Mouse (Mus musculus) E14TG2a.4 (cell line): ENCODE measurements around the gene Mmel1.

Experiments used
- H3K27me3 ChIP-seq: 2 replicates; pipeline ENCODE4 v1.6.1; 2014; ENCODE audit warnings: low read length, control low read depth; ENCODE audit not compliant: insufficient read depth
- H3K36me3 ChIP-seq: 2 replicates; pipeline ENCODE4 v1.6.1; 2014; ENCODE audit warnings: low read length, control low read depth; ENCODE audit not compliant: insufficient read depth
- H3K4me1 ChIP-seq: replicated peaks from 2 replicates; pipeline ENCODE4 v1.6.1; 2014; ENCODE audit warnings: low read depth, low read length, control low read depth
- H3K4me3 ChIP-seq: replicated peaks from 2 replicates; pipeline ENCODE4 v1.5.1; 2014; ENCODE audit warnings: mild to moderate bottlenecking, low read length
- H3K9me3 ChIP-seq: 2 replicates; pipeline ENCODE4 v1.6.1; 2014; ENCODE audit warnings: low read length, control low read depth
- CTCF ChIP-seq: conservative IDR thresholded peaks from 2 replicates; pipeline ENCODE4 v1.5.1; 2014; ENCODE audit warnings: low read length
- NANOG ChIP-seq: IDR thresholded peaks from 2 replicates; pipeline ENCODE4 v1.6.1; 2014; ENCODE audit warnings: borderline replicate concordance, low read length, mixed read lengths
- POU5F1 ChIP-seq: IDR thresholded peaks from 2 replicates; pipeline ENCODE4 v1.6.1; 2014; ENCODE audit warnings: low read length, borderline replicate concordance

Mmel1 gene

DNA sequence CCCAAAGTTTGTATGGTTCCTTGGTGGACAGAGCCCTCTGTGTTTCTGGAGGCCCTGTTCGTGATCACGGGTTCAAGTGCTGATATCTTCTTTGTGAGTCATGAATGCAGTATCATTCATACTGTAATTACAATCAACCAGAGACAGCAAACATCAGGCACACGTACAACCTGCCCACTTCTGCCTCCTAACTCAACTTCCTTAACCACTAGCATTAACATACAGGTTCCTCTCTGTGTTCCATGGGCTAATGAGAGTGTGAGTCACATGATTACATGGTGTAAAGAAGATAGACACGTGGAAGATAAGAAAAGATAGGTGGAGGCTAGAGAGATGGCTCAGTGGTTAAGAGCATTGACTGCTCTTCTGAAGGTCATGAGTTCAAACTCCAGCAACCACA is 47.3 kb downstream of the Mmel1 start:
- TF ChIP-seq NANOG (no peak), POU5F1 (no peak), CTCF (no peak)

DNA sequence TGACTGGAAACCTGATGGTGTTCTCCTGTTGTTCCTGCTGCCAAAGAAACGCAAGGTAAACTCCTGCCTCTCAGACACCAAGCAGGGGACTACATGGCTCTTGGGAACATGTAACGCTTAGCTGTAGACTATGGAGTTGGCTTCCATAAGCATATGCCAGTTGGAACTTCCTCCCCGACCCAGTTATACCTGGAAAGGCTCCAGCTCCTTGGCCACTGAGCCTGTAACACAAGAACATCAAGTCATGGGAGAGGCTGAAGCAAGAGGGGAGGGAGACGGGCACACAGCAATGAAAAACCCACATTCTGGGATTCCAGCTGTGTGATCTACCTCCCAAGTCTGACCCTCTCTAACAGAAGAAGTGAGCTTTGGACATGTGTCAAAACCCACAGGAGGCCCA is 52.9 kb downstream of the Mmel1 start:
- Histone ChIP-seq H3K4me3 (no peak overlapping the region), H3K36me3 (no peaks in the 10 kb centered on the region)
- TF ChIP-seq CTCF: no peak
- no peak for TF ChIP-seq NANOG
- TF ChIP-seq POU5F1: no peak

More for the DNA sequence above, 47.3 kb downstream of the Mmel1 start:
- no peak overlapping the region for H3K4me3 ChIP-seq
- 0 out of 2 replicates have a peak, but pooled peaks cover 3% of the 10 kb centered on the region for H3K27me3 ChIP-seq
- no peaks in the 10 kb centered on the region for H3K9me3 ChIP-seq
- H3K4me1 ChIP-seq: no peaks in the 10 kb centered on the region
- H3K36me3 ChIP-seq: no peaks in the 10 kb centered on the region

GRCm38 (mm10) chr4:154922931-154923330 is 53.5 kb downstream of the Mmel1 start:
- H3K27me3 ChIP-seq: peaks cover 27% of the 10 kb centered on the region
- peaks cover 22% of the 10 kb centered on the region for H3K4me1 ChIP-seq
- no peaks in the 10 kb centered on the region for H3K9me3 ChIP-seq
- no peak for TF ChIP-seq NANOG
- no peak for TF ChIP-seq CTCF
- TF ChIP-seq POU5F1: no peak
- H3K4me3 ChIP-seq: no peak overlapping the region
- no peaks in the 10 kb centered on the region for H3K36me3 ChIP-seq

More for the DNA sequence above, 52.9 kb downstream of the Mmel1 start:
- Histone ChIP-seq H3K27me3 (peaks cover 27% of the 10 kb centered on the region), H3K4me1 (peaks cover 16% of the 10 kb centered on the region), H3K9me3 (no peaks in the 10 kb centered on the region)

DNA sequence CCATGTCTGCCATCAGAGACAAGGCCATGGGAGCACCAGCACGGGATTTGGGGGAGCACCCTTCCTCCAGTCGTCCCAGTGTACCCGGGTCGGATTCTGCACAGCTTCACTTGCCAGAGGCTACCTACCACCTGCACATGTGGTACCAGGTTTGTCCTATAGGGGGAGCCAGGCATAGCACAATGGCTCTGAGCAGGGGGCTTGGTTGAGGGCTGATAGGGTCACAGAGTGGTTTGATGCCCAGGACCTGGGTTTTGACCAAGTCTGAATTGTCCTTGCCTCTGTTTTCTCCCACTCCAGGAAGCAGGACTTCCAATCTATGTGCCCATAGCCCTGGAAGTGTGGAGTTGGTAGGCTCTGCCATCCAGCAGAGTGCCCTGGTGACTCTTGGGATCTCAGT is 56.0 kb downstream of the Mmel1 start:
- Histone ChIP-seq H3K27me3 (peaks cover 33% of the 10 kb centered on the region), H3K4me3 (peak overlapping the region; percentile 54), H3K9me3 (no peaks in the 10 kb centered on the region), H3K36me3 (no peaks in the 10 kb centered on the region), H3K4me1 (peaks cover 31% of the 10 kb centered on the region)
- no peak for TF ChIP-seq POU5F1
- peak; percentile 91 for TF ChIP-seq CTCF
- no peak for TF ChIP-seq NANOG

DNA sequence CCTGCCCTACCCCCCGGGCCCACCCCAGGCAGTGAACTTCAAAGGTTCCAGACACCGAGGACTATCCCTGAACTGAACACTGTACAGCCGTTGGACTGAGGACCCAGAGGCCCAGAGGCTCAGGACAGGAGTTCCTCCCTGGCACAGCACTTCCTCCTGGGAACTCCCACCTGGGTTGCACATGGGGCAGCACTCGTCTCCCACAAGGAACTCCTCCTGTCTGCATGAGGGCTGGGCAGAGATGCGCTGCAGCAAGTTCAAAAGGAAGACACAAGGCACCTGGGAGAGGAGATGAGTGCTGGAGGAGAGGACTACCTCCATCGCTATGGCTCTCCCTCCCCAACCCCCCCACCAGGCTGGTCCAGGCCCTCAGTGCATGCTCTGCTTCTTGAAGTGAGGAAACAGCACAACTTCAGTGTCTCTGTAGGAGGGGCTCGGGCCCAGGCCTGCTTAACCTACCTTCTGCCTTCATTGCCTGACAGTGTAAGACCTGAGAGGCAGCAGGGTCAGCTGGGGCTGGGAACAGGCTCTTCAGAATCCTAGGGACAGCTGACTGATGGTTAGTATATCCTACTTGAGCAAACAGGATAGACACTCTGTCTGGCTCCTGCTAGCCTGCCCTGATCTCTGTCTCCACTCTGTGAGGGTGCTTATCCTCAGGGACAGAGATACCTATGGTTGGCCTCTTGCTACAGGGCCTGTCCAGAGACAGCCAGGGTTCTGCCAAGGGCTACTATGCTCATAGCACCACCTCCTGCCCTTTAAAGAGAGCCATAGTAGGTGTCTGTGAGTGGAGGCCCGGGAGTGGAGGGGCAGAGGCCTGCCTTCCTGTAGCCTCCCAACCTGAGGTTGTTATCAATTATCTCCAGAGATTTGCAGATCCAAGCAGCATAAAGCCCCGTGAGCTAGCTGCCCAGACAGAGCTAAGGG is 57.8 kb downstream of the Mmel1 start:
- Histone ChIP-seq H3K36me3 (no peaks in the 10 kb centered on the region), H3K27me3 (peaks cover 33% of the 10 kb centered on the region), H3K4me1 (peaks cover 31% of the 10 kb centered on the region), H3K9me3 (no peaks in the 10 kb centered on the region), H3K4me3 (no peak overlapping the region)
- TF ChIP-seq POU5F1 (no peak), CTCF (no peak), NANOG (no peak)

DNA sequence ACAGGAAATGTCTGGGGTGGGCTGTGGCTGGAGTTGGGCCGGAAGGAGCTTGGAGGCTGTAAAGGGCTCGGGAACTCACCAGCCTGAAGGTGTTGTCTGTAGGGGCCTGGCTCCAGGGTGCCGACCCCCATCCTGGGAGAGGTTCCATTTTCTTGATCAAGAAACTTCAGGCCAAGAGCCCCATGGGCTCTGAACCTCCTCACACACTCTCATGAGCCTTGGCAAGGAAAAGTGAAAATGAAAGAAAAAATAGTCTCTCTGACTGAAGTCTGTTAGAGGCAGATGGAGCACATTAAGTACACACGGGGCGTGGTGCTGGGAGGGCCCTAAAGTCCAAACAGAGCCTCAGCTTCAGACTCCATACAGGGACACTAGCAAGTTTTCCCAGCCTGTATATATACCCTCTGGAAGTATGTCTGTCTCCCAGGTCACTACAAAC is 58.5 kb downstream of the Mmel1 start:
- H3K4me3 ChIP-seq: no peak overlapping the region
- H3K9me3 ChIP-seq: no peaks in the 10 kb centered on the region
- TF ChIP-seq CTCF (no peak), POU5F1 (no peak), NANOG (no peak)
- H3K4me1 ChIP-seq: peaks cover 31% of the 10 kb centered on the region
- no peaks in the 10 kb centered on the region for H3K36me3 ChIP-seq
- H3K27me3 ChIP-seq: peaks cover 34% of the 10 kb centered on the region

- Histone ChIP-seq H3K9me3 (no peaks in the 10 kb centered on the region), H3K36me3 (no peaks in the 10 kb centered on the region), H3K4me3 (no peak within 1 kb of the TSS), H3K27me3 (peaks cover 30% of the 10 kb centered on the region), H3K4me1 (peaks cover 31% of the 10 kb centered on the region)
- TF ChIP-seq POU5F1 (no peak), CTCF (no peak), NANOG (no peak)
These were observed 59.2 kb downstream of the Mmel1 start, which contains the start of gene Tnfrsf14 for GRCm38 (mm10) chr4:154928395-154929087. Gene Tnfrsf14 (minus strand): TSS chr4:154928563.

GRCm38 (mm10) chr4:154929088-154929660 is 59.8 kb downstream of the Mmel1 start:
- H3K36me3 ChIP-seq: no peaks in the 10 kb centered on the region
- H3K4me3 ChIP-seq: no peak overlapping the region
- H3K9me3 ChIP-seq: no peaks in the 10 kb centered on the region
- TF ChIP-seq CTCF (no peak), NANOG (no peak), POU5F1 (no peak)
- peaks cover 32% of the 10 kb centered on the region for H3K27me3 ChIP-seq
- peaks cover 31% of the 10 kb centered on the region for H3K4me1 ChIP-seq
